Mouse (Mus musculus): ENCODE measurements around the gene Vamp1. TPM values are rescaled to one million over a fixed set of nuclear protein-coding genes. Genes with fewer than 3 reads are reported as not detected.

Vamp1 gene
- polyA plus RNA-seq, 1 experiment from 2014 or later = 7.5 TPM

DNA sequence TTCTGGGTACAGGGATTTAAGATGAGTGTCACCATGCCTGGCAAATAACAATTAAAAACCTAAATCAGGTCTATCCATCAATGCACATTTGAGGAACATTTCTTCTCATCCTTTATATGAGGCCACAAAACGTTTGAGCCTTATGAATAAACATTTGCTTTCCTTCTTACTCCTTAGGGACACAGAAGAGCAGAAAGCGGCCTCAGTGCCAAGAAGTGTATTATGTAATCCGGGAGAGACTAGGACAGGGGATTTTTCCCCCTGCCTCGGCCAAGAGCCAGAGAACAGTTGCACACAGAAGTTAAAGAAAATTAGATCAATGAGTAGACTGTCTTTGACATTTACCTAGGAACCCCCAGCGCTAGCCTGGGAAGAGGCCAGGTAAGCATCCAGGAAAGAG, 33.2 kb upstream of the Vamp1 start:
- ATAC-seq (ENCODE audit: low FRiP score, low TSS enrichment) = no peak
- H3K36me3 ChIP-seq (ENCODE audit: insufficient read depth, low read length) = peaks cover 96% of the 10 kb centered on the region

DNA sequence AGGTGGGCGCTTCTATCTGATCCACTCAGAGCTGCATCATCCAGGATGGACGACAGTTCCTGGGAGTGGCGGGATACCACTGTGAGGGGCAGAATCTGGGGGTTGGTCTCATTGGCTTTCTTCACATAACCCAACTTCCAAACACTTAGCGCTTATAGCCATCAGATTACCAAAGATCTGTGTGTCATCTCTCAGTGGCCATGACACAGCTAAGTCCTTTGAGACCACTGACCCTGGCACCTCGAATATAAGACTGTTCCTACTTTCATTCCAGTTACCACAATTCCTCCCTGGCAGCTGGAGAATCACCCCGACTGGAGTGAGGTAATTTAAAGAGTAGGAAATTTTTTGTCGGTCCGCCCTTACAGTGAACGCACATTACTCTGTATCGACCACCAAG, 29.1 kb upstream of the Vamp1 start:
- Histone ChIP-seq H3K27ac (ENCODE audit: low read length) (no peak overlapping the region), H3K4me1 (ENCODE audit: insufficient read depth, low read length) (peaks cover 8% of the 10 kb centered on the region; the same call in 1 of the 2 replicates), H3K4me3 (ENCODE audit: low read length) (no peak overlapping the region), H3K36me3 (ENCODE audit: insufficient read depth, low read length) (peaks cover 78% of the 10 kb centered on the region), H3K9ac (replicated peaks; ENCODE audit: low read length) (no peak overlapping the region), H3K4me2 (replicated peaks; ENCODE audit: low read depth, low read length) (no peak overlapping the region), H3K9me3 (ENCODE audit: low read length) (no peaks in the 10 kb centered on the region), H3K27me3 (ENCODE audit: insufficient read depth, low read length) (no peaks in the 10 kb centered on the region)
- ATAC-seq (ENCODE audit: low FRiP score, low TSS enrichment) = no peak
- 86% methylated on average over 10 of the region's 10 CpGs for WGBS

More for the DNA sequence above, 33.2 kb upstream of the Vamp1 start:
- no peak overlapping the region for H3K4me3 ChIP-seq (ENCODE audit: low read length)
- H3K27ac ChIP-seq (ENCODE audit: low read length) = no peak overlapping the region
- no peak overlapping the region for H3K9ac ChIP-seq (replicated peaks; ENCODE audit: low read length)
- WGBS = 87% methylated on average over 5 of the region's 5 CpGs
- no peaks in the 10 kb centered on the region for H3K9me3 ChIP-seq (ENCODE audit: low read length)
- H3K4me2 ChIP-seq (replicated peaks; ENCODE audit: low read depth, low read length) = no peak overlapping the region
- H3K27me3 ChIP-seq (ENCODE audit: insufficient read depth, low read length) = no peaks in the 10 kb centered on the region
- no peaks in the 10 kb centered on the region for H3K4me1 ChIP-seq (ENCODE audit: insufficient read depth, low read length)

DNA sequence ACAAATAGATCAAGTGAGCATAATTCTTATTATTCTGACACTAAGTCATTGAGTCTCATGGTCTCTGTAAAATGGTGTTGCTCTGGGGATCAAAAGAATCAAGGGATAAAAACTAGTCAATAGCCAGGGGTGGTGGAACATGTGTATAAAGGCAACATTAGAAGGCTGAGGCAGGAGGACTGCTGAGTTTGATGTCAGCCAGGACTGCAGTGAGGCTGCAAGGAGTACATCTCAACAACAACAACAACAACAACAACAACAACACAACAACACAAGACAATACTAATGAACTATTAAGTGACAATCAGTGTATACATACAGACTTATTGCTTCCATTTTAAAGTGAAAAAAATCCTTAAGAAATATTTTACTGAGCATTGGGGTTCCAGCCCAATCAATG, 24.5 kb upstream of the Vamp1 start:
- Histone ChIP-seq H3K4me2 (replicated peaks; ENCODE audit: low read depth, low read length) (peak overlapping the region; percentile 62), H3K9me3 (ENCODE audit: low read length) (no peaks in the 10 kb centered on the region), H3K36me3 (ENCODE audit: insufficient read depth, low read length) (peaks cover 51% of the 10 kb centered on the region), H3K9ac (replicated peaks; ENCODE audit: low read length) (peak overlapping the region; percentile 83), H3K27ac (ENCODE audit: low read length) (peak overlapping the region; percentile 100), H3K4me3 (ENCODE audit: low read length) (peak overlapping the region; percentile 77), H3K27me3 (ENCODE audit: insufficient read depth, low read length) (no peaks in the 10 kb centered on the region), H3K4me1 (ENCODE audit: insufficient read depth, low read length) (peaks cover 14% of the 10 kb centered on the region; the same call in 1 of the 2 replicates)
- ATAC-seq (ENCODE audit: low FRiP score, low TSS enrichment) = no peak

DNA sequence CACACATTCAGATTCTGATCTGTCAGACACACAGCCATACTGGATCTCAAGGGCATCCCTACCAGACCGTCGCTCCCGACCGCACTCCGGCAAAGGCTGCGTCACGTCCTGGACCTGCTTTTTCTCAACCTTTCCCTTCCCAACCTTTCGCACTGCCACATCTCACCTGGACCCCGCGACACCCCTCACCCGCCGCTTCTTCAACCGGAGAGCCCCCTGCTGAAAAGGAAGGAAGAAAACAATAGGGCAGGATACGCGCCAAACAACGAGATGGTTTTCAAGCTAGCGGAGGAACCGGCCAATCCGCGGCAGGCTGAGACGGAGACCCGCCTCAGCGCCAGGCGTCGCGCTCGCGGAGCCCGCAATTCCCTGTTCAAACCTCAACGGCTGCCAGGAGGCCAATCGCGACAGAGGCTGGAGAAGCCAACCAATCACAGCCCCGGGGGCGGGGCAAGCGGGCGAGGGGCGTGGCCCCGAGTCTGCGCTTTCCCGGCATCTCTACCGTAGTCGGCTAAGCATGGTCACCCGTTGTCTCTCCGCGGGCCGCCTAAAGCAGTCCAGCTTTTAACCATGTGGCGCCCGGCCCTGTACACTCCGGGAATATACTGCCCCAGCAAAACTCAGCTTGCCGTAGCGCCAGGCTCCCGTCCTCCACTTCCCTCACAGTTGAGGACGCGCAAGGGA, 23.9 kb upstream of the Vamp1 start, which contains the start of the genes Ncapd2 and Mrpl51:
Gene Ncapd2 (minus strand): TSS at position 370 of the 684 bp plus-strand sequence.
Gene Mrpl51 (plus strand): TSS at position 470 of the 684 bp plus-strand sequence.
- Histone ChIP-seq H3K27me3 (ENCODE audit: insufficient read depth, low read length) (no peaks in the 10 kb centered on the region), H3K4me2 (replicated peaks; ENCODE audit: low read depth, low read length) (peak within 1 kb of the TSS; percentile 87), H3K36me3 (ENCODE audit: insufficient read depth, low read length) (peaks cover 44% of the 10 kb centered on the region), H3K4me3 (ENCODE audit: low read length) (peak within 1 kb of the TSS; percentile 77), H3K4me1 (ENCODE audit: insufficient read depth, low read length) (peaks cover 14% of the 10 kb centered on the region; the same call in 1 of the 2 replicates), H3K9me3 (ENCODE audit: low read length) (no peaks in the 10 kb centered on the region), H3K9ac (replicated peaks; ENCODE audit: low read length) (peak within 1 kb of the TSS; percentile 92), H3K27ac (ENCODE audit: low read length) (peak within 1 kb of the TSS; percentile 100)
- WGBS = under 1% methylated on average over 54 of the region's 54 CpGs
- ATAC-seq (ENCODE audit: low FRiP score, low TSS enrichment) = peak; percentile 98

DNA sequence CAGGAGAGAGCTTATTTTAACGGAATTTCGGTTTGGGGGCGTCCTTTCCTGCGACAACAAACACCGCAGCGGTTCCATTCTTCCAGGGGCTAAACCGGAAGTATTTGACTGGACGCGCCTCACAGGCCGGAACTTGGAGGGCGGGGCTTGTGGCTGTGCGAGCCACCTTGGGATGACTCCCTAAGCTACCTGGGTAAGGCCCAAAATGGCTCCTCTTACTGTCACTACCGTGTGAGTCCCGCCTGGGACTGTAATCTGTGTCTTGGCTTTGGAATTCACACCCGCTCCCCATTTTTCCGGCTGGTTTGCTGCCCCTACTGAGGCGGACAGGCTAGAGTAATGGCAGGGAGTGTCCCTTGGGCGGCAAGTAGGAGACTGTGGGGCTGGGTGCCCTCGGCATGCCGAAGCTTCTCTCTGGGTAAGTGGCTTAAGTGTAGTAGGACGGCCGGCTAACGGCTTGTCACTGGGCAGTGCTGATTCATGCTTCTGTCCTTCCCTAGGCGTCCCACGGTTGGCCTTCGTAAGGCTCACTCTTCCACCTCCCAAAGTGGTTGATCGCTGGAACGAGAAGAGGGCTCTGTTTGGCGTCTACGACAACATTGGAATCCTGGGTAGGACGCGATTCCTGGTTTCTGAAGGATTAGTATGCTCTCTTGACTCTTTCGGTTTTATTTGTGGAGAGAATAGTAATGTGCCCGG, 23.2 kb upstream of the Vamp1 start:
- peaks cover 14% of the 10 kb centered on the region; the same call in 1 of the 2 replicates for H3K4me1 ChIP-seq (ENCODE audit: insufficient read depth, low read length)
- WGBS = under 1% methylated on average over 34 of the region's 34 CpGs
- no peaks in the 10 kb centered on the region for H3K9me3 ChIP-seq (ENCODE audit: low read length)
- peak overlapping the region; percentile 87 for H3K4me2 ChIP-seq (replicated peaks; ENCODE audit: low read depth, low read length)
- peak overlapping the region; percentile 92 for H3K9ac ChIP-seq (replicated peaks; ENCODE audit: low read length)
- peak overlapping the region; percentile 100 for H3K27ac ChIP-seq (ENCODE audit: low read length)
- H3K4me3 ChIP-seq (ENCODE audit: low read length) = peak overlapping the region; percentile 77
- H3K36me3 ChIP-seq (ENCODE audit: insufficient read depth, low read length) = peaks cover 37% of the 10 kb centered on the region
- no peaks in the 10 kb centered on the region for H3K27me3 ChIP-seq (ENCODE audit: insufficient read depth, low read length)
- ATAC-seq (ENCODE audit: low FRiP score, low TSS enrichment) = peak; percentile 96

DNA sequence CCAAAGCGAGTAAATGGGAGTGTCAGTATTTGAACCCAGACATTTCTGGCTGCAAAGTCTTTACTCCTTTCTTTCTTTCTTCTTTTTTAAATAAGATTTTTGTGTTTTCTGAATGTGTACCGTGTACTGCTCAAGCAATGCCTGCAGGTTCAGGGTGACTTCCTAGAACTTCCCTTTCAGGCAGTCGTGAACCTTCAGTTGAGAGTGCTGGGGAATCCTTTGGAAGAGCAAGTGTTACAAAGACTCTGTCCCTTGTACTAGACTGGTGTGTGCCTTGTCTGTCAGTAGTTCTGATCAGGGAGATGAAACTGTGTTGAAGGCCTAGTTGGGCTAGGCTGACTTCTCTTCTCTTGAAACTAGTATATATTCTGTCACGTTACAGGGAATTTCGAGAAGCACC, 22.5 kb upstream of the Vamp1 start:
- Histone ChIP-seq H3K9me3 (ENCODE audit: low read length) (no peaks in the 10 kb centered on the region), H3K9ac (replicated peaks; ENCODE audit: low read length) (peak overlapping the region; percentile 92), H3K4me1 (ENCODE audit: insufficient read depth, low read length) (peaks cover 14% of the 10 kb centered on the region; the same call in 1 of the 2 replicates), H3K27me3 (ENCODE audit: insufficient read depth, low read length) (no peaks in the 10 kb centered on the region), H3K4me2 (replicated peaks; ENCODE audit: low read depth, low read length) (peak overlapping the region; percentile 87), H3K4me3 (ENCODE audit: low read length) (peak overlapping the region; percentile 77), H3K36me3 (ENCODE audit: insufficient read depth, low read length) (peaks cover 30% of the 10 kb centered on the region), H3K27ac (ENCODE audit: low read length) (peak overlapping the region; percentile 100; the same call in 1 of the 2 replicates)
- WGBS = 39% methylated on average over 5 of the region's 5 CpGs
- no peak for ATAC-seq (ENCODE audit: low FRiP score, low TSS enrichment)

DNA sequence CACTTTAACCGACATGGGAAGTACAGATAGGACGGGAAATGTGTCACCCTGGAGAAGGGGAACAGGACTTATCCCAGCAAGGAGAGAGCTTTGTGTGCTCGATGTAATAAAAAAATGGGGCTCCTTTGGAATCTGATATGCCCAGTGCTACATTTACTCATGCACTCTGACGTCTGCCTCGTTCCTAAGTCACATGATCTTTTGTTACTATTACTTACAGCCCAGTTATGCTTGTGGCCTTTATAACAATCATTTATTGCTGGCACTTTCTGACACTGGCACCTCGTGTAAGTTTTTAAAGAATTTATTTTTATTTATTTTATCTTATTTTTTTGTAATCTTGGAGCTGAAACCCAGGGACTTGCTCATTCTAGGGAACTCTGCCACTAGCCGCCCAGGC, 22.0 kb upstream of the Vamp1 start:
- WGBS = 55% methylated on average over 7 of the region's 7 CpGs
- Histone ChIP-seq H3K4me3 (ENCODE audit: low read length) (no peak overlapping the region), H3K9me3 (ENCODE audit: low read length) (no peaks in the 10 kb centered on the region), H3K27ac (ENCODE audit: low read length) (no peak overlapping the region), H3K9ac (replicated peaks; ENCODE audit: low read length) (0 out of 2 replicates have a peak overlapping the region, but pooled peaks have one; percentile 92), H3K4me2 (replicated peaks; ENCODE audit: low read depth, low read length) (no peak overlapping the region), H3K27me3 (ENCODE audit: insufficient read depth, low read length) (no peaks in the 10 kb centered on the region), H3K36me3 (ENCODE audit: insufficient read depth, low read length) (peaks cover 27% of the 10 kb centered on the region), H3K4me1 (ENCODE audit: insufficient read depth, low read length) (peaks cover 14% of the 10 kb centered on the region; the same call in 1 of the 2 replicates)
- ATAC-seq (ENCODE audit: low FRiP score, low TSS enrichment) = no peak

DNA sequence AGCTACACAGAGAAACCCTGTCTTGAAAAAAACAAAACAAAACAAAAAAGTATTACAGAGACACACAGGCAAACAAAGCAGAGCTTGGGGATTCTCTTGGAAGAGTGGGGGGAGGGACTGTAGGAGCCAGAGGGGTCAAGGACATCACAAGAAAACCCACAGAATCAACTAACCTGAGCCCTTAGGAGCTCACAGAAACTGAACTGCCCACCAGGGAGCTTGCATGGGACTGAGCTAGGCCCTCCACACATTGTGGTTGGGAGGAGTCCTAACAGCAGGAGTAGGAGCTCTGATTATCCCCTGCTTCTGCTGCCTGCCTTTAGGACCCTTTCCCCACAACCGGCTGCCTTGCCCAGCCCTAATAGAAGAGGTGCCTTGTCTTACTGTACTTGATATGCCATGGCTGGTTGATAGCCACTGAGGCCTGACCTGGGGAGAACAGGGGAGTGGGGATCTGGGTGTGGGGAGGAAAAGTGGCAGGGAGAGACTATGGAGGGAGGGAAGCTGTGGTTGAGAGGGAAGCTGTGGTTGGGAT, 19.7 kb upstream of the Vamp1 start:
- Histone ChIP-seq H3K4me3 (ENCODE audit: low read length) (no peak overlapping the region), H3K9ac (replicated peaks; ENCODE audit: low read length) (no peak overlapping the region), H3K27ac (ENCODE audit: low read length) (no peak overlapping the region), H3K9me3 (ENCODE audit: low read length) (no peaks in the 10 kb centered on the region), H3K4me2 (replicated peaks; ENCODE audit: low read depth, low read length) (no peak overlapping the region), H3K36me3 (ENCODE audit: insufficient read depth, low read length) (peaks cover 15% of the 10 kb centered on the region), H3K4me1 (ENCODE audit: insufficient read depth, low read length) (peaks cover 7% of the 10 kb centered on the region; the same call in 1 of the 2 replicates), H3K27me3 (ENCODE audit: insufficient read depth, low read length) (no peaks in the 10 kb centered on the region)
- no peak for ATAC-seq (ENCODE audit: low FRiP score, low TSS enrichment)
- WGBS = 21% methylated on average over 1 of the region's 1 CpGs

DNA sequence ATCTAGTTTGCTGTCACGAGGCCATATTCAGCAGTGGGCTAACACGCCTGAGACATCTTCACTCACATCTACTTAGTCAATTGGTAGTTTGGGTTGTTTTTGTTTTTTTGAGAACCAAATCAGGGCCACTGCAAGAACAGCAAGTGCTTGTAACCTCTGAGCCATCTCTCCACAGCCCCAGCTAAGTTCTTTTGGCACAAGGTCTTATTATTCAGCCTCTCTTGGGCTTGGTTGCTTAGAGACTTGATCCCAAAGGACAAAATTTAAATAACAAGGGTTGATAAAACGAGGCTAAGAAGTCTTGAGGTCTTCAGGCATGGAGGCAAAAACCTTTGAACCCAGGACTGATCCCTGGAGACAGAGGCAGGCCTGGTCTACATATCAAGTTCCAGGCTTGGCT, 19.1 kb upstream of the Vamp1 start:
- Histone ChIP-seq H3K4me2 (replicated peaks; ENCODE audit: low read depth, low read length) (no peak overlapping the region), H3K9ac (replicated peaks; ENCODE audit: low read length) (no peak overlapping the region), H3K9me3 (ENCODE audit: low read length) (no peaks in the 10 kb centered on the region), H3K4me1 (ENCODE audit: insufficient read depth, low read length) (peaks cover 5% of the 10 kb centered on the region; the same call in 1 of the 2 replicates), H3K27me3 (ENCODE audit: insufficient read depth, low read length) (no peaks in the 10 kb centered on the region), H3K36me3 (ENCODE audit: insufficient read depth, low read length) (peaks cover 15% of the 10 kb centered on the region), H3K27ac (ENCODE audit: low read length) (no peak overlapping the region), H3K4me3 (ENCODE audit: low read length) (no peak overlapping the region)
- ATAC-seq (ENCODE audit: low FRiP score, low TSS enrichment) = no peak
- 65% methylated on average over 3 of the region's 3 CpGs for WGBS
